Mouse (Mus musculus): ENCODE results near the gene Rab20. TPM values are rescaled to one million over a fixed set of nuclear protein-coding genes. Genes with fewer than 3 reads are reported as not detected.
A peak's percentile ranks its signal among the peaks of the same experiment; 100 is the strongest.

Gene Rab20
- total RNA-seq, 4 experiments from 2014 or later = 21.9 to 36.4 (median 28.1) TPM

DNA sequence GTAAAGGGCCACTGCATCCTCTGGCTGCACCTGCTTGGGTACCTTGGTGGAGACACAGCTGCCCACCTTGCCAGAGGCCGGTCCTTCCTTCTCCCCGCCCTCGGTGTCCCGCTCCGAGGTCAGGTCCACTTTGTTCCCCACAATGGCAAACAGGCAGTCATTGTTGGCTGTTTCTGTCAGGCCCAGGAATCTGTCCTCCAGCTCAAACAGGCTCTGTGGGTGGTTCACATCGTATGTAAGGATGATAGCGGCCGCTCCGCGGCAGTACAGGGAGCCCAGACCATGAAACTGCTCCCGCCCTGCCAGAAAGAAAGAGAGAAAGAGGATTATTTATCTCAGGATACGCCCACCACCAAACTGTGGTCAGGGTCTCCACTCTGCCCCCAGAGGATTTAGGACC lies 24.3 kb downstream of the Rab20 start:
- DNase-seq (ENCODE audit: low spot score) = no peak

DNA sequence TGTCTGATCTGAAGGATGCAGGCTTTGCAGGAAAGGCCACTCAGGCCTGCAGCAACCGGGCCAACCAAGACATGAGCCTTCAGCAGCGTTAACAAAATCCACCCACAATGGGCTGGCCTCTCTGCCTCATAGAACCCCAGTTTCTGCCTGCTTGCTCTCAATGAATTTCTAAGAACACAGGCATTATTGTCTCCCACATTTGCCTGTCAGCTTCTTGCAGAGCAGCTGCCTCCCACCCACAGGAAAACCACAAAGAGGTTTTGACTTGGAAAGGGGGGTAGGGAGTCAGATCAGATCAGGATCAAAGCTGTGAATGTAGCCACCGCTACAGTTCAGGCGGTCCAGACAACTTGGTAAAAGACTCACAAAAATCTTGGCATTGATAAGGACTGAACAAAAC lies 25.5 kb downstream of the Rab20 start:
- no peak for DNase-seq (ENCODE audit: low spot score)

DNA sequence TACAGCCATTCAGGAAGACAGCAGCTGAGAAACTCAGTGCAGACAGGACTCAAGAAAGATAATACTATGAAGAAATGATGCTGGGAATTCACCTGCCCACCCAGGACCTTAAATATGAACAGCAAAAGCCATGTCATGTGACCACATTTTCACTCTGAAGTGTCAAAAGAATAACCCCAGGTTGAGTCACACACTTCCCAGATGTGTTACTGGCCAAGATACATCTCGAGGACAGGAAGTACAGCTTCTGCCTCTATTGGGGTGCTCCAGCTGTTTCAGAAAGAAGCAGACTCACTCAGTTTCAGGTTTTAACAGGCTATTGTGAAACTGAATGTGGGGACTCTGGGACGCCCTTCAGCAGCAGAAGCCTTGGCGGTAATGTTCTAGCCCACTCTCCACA lies 26.0 kb downstream of the Rab20 start:
- DNase-seq (ENCODE audit: low spot score) = no peak

DNA sequence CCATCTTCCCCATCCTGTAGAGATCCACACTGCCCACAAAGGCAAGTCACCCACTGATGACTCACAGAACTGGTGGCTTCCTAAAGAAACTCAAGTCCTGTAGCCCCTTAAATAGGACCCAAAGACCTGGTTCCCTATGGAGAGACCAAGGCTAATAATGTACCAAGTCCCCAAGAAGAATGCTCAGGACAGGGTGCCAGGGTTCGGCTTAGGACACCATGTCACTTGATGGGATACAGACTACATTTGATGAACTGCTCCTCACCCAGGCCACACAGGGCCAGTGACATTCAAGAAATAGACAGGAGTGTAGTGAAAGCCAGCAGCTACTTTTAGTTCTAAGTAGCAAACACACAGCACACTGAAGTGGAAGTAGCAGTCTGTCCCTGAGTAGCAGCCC lies 26.4 kb downstream of the Rab20 start:
- no peak for DNase-seq (ENCODE audit: low spot score)

DNA sequence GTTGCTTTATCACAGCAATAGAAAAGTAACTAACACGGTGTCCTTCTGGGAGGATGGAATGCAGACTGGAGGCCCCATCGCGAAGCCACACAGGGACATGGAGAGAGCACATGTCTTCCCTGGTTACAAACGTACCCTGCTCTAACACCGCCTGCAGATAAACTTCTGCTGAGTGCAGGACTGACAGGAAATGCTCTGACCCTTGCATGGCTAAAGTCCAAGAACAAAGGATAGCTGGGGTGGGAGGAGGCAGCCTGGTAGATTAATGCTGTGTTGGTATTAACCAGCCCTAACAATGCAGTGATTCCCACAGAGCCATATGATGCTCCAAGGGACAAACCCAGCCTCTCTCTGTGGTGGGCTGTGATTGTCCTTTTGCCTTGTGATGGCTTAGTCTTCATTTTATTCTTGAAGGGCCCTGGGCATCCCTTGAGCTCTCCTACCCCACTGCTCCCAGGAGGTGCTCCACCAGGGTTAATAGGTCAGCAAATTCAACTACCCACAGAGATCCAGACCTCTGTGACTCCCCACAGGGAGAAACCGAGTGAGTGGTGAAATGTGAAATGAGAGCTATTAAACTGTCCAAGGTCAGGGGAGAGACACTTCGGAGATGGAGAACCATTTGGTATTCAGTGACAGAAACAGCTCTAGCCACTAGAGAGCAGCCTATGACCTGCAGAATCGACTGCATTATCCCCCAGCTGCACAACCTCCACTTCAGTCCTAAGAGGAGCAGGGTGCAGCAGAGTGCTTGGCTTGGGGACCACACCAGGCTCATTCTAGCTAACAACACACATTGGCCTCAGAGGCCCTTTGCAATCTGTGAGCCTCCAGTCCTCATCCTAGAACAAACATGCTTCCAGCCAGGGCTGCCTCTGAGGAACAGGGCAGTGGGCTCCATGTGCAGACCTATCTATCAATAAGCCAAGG lies 28.1 kb downstream of the Rab20 start:
- peak; percentile 47 for DNase-seq (ENCODE audit: low spot score)

DNA sequence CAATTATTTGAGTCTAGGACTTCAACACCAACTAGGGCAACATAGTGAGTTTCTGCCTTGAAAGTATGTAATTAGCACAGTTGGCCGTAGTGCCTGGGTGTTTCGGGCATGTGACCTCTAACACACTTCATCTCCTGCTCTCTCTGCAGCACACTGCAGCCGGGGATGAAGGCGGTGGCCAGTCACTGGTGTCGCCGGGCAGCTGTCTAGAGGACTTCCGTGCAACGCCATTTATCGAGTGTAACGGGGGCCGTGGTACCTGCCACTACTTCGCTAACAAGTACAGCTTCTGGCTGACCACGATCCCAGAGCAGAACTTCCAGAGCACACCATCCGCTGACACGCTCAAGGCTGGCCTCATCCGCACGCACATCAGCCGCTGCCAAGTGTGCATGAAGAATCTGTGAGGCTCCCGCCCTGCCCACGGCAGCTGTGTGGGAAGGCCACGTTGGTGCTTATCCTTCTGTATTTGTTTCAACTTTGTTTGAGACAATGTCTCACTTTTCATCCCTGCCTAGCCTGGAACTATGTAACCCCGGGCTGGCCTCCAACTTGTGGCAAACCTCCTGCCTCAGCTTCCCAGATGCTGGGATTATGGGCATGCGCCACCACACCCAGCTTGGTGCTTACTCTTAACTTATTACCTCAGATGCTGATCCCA lies 30.5 kb downstream of the Rab20 start:
- DNase-seq (ENCODE audit: low spot score) = no peak

DNA sequence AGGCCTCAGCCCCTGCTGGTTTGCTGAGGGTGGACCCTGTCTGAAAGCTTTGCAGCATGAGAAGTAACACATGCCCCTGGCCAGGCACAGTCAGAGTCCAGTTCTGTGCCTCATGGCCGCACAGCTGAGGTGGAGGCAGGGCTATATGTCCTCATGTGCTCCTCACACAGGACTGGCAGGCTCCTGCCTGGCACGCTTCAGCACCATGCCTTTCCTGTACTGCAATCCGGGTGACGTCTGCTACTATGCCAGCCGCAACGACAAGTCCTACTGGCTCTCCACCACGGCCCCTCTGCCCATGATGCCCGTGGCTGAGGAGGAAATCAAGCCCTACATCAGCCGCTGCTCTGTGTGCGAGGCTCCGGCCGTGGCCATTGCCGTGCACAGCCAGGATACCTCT lies 32.7 kb downstream of the Rab20 start:
- no peak for DNase-seq (ENCODE audit: low spot score)

DNA sequence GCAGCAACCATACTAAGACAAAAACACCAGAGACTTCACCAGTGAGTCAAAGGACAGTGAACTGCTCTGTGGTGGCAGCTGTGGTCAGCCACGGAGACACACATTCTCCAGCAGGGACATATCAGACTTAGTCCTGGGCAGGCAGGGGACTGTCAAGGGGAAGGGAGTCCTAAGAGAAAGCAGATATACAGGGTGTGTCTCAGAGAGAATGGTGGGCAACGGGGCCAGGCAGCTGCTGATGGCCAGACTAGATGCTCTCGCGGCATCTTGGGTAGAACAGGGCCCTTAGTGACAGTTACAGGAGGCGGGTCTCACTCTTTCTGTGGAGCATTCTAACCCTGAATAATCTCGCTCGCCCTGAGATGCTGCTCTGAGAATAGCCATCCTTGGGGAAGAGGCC lies 34.3 kb downstream of the Rab20 start:
- no peak for DNase-seq (ENCODE audit: low spot score)

DNA sequence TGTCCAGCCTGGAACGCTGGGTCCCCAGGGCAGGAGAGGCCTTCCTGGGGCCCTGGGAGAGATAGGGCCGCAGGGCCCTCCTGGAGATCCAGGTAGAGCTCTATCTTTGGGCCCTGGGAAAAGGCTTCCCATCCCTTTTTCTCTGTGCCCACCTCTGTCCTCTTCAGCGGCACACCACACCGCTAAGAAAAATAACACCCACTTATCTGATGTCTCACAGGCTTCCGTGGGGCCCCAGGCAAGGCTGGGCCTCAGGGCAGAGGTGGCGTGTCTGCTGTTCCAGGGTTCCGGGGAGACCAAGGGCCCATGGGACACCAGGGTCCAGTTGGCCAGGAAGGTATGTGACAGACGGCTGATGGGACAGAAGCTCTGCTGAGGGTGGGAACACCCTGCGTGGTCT lies 34.9 kb downstream of the Rab20 start:
- no peak for DNase-seq (ENCODE audit: low spot score)

DNA sequence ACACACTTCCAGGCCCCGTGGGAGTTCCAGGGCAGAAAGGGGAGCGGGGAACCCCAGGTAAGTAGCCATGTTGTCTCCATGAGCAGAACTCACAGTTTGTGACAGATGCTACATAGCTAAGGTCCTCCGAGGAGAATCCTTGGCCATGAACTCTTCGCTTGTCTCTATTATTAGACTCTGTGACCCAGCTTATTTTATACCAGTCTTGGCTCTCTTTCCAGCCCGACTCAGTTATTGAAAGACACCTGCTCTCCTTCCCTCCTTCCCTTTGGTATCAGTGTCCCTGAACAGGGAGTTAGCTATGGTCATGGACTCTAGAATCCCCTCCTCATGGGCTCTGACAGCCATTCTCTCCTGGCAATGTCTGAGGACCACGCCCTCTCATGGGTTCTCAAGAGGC lies 37.2 kb downstream of the Rab20 start:
- DNase-seq (ENCODE audit: low spot score) = no peak

DNA sequence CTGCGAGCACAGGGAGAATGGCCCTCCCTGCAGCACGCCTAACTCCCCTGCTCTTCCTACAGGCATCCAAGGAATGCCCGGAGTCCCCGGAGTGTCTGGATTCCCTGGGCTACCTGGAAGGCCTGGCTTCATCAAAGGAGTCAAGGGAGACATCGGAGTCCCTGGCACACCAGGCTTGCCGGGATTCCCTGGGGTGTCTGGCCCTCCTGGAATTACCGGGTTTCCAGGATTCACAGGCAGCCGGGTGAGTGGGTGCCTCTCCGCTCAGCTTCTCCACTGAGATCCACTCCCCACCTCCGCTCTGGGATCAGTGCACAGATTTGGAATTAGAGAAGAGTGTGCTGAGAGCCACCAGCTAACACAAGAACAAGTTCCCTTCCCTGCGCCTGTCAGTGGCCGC lies 40.6 kb downstream of the Rab20 start:
- DNase-seq (ENCODE audit: low spot score) = no peak

DNA sequence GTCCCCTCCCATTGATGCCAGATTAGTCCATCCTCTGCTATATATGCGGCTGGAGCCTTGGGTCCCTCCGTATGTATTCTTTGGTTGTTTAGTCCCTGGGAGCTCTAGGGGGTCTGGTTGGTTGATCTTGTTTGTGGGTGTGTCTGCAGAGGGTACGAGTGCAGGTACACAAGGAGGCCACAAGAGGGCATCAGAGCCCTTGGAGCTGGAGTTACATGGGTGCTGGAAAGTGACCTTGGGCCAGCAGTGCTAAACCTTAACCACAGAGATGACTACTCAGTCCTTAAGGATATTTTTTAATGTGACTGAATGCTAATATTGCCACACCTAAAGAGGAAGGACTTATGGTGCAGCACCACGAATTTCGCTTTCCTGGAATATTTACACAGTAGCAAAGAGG lies 47.8 kb downstream of the Rab20 start:
- no peak for DNase-seq (ENCODE audit: low spot score)

DNA sequence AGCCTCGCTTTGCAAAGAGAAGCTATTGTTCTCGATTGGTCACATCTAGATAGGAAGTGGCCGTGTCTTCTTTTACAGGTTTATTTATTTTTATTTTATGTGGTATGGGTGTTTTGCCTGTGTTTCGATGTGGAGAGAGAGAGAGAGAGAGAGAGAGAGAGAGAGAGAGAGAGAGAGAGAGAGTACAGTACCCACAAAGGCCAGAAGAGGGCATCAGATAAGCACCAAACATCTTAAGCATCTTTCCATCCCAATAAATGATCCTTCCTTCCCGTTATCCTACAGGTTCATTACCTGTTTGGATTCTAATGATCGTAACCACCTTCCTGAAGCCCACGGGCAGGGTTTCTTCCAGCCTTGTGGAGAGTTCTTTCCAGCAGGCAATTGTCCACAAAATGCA lies 55.4 kb downstream of the Rab20 start:
- DNase-seq (ENCODE audit: low spot score) = no peak

DNA sequence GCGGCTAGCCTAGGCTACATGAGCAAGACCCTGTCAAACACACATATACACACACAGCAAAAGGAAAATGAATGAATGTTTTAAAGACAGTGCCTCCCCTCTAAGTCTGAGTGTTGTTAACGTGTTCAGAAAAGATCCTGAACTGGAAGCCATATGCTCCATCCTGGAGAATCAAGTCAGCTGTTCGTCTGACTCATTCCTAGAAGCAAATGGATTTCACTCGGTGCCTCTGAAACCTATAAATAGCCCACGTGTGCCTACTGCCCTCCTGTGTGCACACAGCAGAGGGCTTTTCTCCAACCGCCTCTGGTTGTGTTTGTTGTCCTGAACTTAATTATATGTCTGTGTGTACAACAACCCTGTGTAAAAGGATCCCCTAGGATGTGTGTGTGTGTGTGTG lies 56.5 kb downstream of the Rab20 start:
- DNase-seq (ENCODE audit: low spot score) = no peak

DNA sequence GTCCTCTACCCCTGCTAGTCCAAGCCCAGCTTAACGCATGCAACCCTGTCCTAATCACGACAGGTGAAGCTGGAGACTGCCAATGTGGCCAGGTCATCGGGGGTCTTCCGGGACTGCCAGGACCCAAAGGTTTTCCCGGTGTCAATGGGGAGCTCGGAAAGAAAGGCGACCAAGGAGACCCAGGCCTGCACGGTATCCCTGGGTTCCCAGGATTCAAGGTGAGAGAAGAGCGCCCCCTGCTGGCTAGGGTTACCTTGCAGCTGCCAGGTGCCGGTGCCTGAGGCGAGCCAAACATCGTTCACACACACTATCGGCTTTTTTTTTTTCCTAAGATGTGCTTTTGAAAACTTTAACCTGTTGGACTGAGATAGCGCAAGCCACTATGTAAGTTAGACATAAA lies 57.4 kb downstream of the Rab20 start:
- DNase-seq (ENCODE audit: low spot score) = no peak

DNA sequence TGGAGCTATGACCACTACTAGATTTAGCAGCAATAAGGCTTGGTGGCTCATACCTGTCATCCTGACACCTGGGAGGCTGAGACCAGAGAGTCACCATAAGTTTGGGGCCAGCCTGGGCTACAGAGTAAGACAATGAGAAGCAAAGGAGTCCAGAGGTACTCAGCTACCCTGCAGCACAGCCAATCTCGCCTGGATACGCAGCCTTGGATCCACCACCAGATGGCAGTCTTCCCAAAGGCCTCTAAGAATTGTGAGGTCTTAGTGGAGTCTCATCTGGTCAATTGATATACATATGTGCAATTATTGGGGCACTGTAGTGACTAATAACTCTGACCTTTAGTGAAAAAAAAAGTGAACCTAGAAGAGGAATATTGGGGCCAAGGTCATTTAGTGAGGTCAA lies 58.9 kb downstream of the Rab20 start:
- DNase-seq (ENCODE audit: low spot score) = peak; percentile 51

DNA sequence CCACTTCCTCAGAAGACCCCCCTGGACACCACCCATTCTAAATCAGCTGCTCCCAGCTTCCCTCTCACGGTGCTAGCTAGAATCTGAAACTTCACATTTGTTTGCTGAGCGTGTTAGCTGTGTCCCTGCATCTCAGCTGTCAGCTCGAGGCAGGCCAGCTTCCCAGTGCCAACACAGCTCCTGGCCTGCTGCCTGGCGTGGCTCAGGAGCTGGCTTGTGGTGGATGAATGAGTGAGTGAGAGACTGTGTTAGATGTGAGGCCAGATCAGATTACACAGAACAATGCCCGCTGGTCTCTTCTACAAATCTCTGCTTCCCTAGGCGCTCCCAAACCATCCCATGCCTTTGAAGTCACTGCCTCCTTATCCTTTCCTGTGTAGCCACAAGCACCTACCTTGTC lies 59.3 kb downstream of the Rab20 start:
- peak; percentile 44 for DNase-seq (ENCODE audit: low spot score)

DNA sequence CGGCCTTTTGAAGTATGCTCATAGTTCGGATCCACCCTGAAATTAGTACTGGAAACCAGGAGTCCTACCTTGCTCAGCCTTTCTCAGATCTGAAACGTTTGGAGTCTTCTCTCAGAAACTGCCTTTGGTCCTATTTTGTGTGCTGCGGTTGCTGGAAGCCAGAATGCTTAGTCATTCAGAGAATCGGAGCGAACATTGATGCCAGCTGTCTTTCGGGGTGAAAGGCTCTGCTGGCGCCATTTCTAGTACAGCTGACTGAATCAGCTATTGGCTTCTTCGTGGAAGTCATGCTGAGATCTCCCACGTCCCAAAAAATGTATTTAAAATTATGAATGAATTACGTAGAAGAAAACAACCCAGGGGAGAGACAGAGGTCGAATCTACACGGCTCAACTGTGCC lies 60.7 kb downstream of the Rab20 start:
- DNase-seq (ENCODE audit: low spot score) = peak; percentile 44

DNA sequence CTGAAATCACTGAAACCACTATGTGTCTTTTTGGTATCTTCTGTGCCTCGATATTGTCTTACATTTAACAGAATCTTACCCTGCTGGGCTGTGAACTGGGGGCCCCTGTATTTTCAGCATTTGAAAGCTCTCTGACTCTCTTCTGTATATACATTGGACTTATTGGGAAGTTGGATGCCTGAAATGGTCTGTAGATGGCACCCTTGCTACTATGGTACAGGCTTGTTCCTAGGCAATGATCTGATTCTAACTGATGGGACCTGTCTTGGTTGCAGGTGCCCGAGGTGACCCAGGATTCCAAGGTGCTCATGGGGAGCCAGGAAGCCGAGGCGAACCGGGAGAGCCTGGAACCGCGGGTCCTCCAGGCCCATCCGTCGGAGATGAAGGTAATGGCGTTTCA lies 63.4 kb downstream of the Rab20 start:
- no peak for DNase-seq (ENCODE audit: low spot score)

DNA sequence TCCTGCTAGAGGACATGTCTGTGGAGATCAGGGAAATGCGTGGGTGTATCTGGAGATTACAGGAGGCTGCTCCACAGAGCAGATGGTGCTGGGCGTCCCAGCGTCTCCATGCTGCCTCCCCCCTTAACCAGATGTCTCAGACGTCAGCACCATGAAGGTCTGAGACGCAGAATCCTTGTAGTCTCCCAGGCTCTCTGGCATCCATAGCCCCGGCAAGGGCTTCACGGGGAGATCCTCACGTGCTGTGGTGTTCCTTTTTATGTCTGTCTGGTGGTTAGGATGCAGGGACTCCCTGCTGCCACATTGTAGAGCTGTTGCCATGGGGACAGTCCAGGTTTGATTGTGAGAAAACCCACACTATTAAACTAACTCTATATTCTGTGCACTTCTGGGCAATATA lies 64.2 kb downstream of the Rab20 start:
- DNase-seq (ENCODE audit: low spot score) = no peak

DNA sequence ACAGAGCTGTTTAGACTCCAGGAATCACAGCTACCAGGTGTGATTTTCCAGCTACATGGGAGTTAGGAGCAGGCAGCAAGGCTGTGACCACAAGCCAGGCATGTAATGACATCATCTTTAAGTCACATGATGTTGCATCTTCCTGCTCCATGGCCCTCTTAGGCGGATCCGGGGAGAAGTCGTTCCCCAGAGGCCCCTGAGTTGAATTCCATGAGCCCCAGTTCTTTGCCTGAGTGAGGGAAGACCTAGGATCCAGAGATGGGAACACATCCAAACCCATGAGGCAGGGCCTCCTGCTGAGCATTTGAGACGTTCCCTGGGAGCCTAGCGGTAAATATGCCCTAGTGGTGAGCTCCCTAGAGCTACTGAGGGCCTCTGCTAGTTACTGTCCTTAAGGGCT lies 66.1 kb downstream of the Rab20 start:
- no peak for DNase-seq (ENCODE audit: low spot score)

DNA sequence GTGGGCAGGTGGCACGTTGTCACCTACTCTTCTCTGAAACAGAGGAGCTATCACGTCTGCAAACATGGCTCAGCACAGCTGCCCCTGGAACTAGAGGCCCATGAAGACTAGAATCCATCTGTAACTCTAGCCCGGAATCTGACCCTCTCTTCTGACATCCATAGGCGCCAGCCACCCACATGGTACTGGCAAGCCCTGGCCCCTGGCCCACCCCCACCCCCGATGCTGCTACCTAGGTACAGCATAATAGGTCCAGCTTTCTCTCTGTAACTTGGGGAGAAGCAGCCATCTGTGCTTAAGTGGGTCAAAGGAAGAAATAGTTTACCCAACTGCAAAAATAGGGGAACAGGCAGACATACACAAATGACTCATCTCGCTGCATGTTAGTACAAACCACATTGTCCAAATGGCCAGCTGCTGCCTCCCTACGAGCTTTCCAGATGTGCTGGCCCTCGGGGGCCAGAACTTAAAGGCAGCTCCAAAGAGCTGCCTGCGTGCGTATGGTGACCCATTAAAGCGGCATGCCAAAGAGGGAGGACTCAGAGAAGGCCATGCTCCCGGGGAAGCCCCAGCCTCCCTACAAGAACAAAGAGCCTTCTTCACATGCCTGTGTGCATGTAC lies 66.9 kb downstream of the Rab20 start:
- DNase-seq (ENCODE audit: low spot score) = peak; percentile 75
